Mouse (Mus musculus): ENCODE measurements around the gene Nek7. TPM values are rescaled to one million over a fixed set of nuclear protein-coding genes. Genes with fewer than 3 reads are reported as not detected.
A peak's percentile ranks its signal among the peaks of the same experiment; 100 is the strongest.

The Nek7 gene
- total RNA-seq (2022) = 10 to 100 TPM; 36.9 to 39.8 (median 37.8) TPM

DNA sequence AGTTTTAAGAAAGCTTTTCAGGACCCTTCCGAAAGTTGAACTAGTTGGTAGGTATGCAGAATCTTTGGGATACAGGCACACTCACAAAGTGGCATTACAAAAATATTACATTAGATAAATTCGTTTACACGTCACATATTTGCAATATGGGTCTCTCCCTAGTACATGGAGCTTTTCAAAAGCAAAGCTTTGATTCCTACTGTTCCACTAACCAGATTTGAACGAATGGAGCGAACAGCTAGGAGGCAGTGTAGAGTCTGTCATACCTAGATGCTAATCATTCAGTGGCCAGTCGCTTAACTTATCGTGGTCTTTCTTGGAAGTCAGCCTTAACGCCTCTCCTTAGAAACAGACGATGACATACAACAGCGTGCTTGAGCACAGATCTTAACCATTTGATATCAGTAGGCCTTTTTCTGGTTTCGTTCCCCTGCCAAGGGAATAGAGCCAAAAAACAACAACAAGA is at the start of gene Nek7:
Nek7 (minus strand) TSS at position 146 of the 466 bp plus-strand sequence.
- no peak for DNase-seq (ENCODE audit: low spot score in 2 of 2)

GRCm38 (mm10) chr1:138662342-138662741 is 42.4 kb upstream of the Nek7 start:
- no peak for DNase-seq (ENCODE audit: low spot score in 2 of 2)

- DNase-seq (ENCODE audit: low spot score in 2 of 2) = peak in 1 of 2 experiments; percentile 18
Observed at GRCm38 (mm10) chr1:138654212-138654611, 34.3 kb upstream of the Nek7 start.

DNA sequence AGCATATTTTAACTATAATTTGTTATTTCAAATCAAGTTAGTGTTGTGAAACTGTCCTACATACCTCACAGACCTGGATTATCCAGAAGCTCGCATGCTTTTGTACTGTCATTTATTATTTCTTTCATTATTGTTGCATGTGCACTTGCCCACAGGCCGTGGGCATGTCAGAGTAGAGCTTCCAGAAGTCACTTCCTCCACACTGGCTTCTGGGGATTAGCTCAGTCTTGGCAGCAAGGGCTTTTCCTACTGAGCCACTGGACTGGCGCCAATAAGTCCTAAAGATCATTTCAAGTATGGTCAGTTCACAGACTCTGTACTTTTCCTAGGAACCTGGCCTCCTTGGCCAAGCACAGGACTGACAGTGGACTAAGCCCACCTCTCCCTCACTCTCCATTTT is 25.1 kb upstream of the Nek7 start:
- DNase-seq (ENCODE audit: low spot score in 2 of 2) = no peak

DNA sequence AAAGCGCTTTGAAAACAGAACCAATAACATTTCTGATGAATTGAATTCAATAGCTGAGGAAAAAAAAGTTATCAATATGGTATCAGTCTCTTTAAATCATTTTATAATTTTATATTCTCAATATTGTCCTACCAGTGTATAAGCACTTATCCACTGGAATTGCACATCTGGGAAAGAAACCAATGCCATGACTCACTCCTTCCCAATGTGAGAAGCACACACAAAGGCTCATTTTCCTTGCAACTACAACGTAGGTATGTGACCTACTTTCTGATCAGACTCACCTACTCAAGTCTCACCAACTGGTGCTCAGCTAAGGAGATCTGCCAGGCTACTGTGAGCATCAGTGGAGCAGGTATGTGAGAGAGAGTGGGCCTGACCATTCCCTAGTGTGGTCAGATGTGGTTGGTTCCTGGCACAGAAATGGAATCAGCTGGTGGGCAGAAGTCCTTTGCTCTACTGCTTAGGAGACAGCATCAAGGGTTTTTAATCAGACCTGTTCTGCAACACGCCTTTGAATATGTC is 23.4 kb upstream of the Nek7 start:
- DNase-seq (ENCODE audit: low spot score in 2 of 2) = peak in 1 of 2 experiments; percentile 7

GRCm38 (mm10) chr1:138640934-138641461 is 21.1 kb upstream of the Nek7 start:
- no peak for DNase-seq (ENCODE audit: low spot score in 2 of 2)

DNA sequence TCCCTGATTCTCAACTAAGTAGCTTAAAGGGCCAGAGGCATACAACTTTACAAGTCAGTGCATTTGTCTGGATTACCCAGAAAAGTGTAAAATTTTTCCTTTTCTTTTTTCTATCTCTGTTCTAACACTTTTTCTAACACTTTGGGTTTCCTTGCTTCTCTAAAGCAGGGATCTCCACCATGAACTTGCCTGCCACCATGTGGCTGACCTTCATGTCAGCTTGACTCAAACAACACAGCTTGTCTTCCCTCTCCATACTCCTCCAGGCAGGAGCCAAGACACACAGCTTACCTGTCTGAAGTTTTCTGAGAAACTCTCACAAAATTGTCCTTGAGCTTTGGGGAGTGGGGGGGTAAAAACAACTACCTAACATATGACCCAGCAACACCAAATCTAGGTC is 17.9 kb upstream of the Nek7 start:
- DNase-seq (ENCODE audit: low spot score in 2 of 2) = no peak

GRCm38 (mm10) chr1:138634561-138634960 is 14.6 kb upstream of the Nek7 start:
- DNase-seq (ENCODE audit: low spot score in 2 of 2) = no peak

- no peak for DNase-seq (ENCODE audit: low spot score in 2 of 2)
Observed at GRCm38 (mm10) chr1:138628919-138629318, 9.0 kb upstream of the Nek7 start.

DNA sequence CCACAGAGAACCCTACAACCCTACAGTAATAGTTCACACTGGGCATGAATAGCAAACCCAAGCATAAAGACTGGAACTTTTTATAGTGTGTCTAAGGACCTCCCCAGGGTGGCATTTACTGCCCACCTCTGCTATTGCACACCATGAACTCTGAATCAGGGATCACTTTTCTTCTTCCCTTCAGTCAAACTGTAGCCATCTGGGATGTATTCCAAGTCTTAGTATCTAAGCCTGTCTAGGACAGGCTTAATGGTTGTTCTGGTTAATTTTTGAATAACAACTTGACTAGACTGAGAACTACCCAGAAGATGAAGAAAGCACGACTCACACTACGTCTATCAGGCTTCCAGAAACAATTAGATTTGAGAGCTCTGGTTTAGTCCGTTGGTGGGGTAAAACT is 8.5 kb upstream of the Nek7 start:
- no peak for DNase-seq (ENCODE audit: low spot score in 2 of 2)

- no peak for DNase-seq (ENCODE audit: low spot score in 2 of 2)
Observed at GRCm38 (mm10) chr1:138627804-138628203, 7.9 kb upstream of the Nek7 start.

DNA sequence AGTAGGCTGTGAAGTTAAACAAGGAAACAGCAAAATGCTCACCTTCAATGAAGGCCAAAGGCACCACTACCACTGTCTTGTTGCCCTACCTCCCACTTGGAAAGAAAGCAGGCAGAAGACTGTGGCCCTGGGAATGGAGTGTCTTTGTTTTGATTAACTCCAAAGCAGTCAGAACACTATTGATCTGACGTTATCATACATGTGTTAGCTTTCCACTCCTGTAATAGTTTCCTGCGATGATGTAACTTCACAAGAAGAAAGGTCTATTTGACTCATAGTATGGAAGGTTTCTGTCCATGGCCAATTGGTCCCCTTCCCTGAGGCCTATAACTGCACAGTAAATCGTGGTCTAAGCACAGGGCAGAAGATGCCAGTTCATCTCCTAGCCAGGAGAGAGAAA is 6.3 kb upstream of the Nek7 start:
- DNase-seq (ENCODE audit: low spot score in 2 of 2) = no peak

GRCm38 (mm10) chr1:138623870-138624269 is 3.9 kb upstream of the Nek7 start:
- DNase-seq (ENCODE audit: low spot score in 2 of 2) = no peak

- DNase-seq (ENCODE audit: low spot score in 2 of 2) = no peak
Observed at GRCm38 (mm10) chr1:138622831-138623230, 2.9 kb upstream of the Nek7 start.

- no peak for DNase-seq (ENCODE audit: low spot score in 2 of 2)
Observed at GRCm38 (mm10) chr1:138622431-138622830, 2.5 kb upstream of the Nek7 start.

DNA sequence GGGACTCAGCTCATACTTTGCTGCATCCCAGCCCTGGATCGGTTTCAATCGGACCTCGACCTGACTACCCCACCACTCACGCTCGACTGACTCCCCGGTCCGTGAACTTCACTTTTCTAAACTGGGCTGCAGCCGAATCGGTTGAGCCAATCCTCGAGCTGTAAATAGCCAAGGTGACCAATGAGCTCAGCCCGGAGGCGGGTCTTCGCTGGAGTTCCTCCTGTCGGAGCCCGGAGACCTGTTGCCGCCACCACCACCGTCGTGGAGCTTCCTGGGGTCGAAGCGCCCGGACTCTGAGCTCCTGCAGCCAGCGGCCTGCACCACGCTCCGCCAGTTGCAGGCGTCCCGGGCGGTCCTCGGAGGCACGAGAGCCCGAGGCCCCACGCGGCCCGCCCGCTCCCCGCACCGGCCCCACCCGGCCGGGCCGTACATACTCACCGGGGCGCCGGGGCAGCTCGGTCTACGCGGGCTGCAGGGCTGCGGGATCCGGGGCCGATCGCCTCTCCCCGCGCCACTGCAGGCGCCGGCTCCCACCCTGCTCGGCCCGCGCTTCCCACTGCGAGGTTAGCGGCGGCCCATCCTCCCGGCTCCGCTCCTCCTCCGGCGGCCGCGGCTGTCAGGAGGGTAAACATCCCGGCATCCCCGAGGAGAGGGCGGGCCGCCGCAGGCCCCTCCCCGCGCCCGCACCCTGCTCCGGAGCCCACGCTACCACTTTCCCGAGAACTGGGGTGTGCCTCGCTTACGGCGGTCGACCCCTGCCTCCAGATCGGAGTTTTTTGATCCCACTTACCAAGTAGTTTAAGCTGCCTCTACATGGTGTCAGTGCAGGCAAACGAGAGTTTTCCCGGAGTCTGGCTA is 598 bp downstream of the Nek7 start:
- DNase-seq (ENCODE audit: low spot score in 2 of 2) = peak; percentile 93 to 97

GRCm38 (mm10) chr1:138618012-138618354 is 2.0 kb downstream of the Nek7 start:
- DNase-seq (ENCODE audit: low spot score in 2 of 2) = peak; percentile 45 to 69

DNA sequence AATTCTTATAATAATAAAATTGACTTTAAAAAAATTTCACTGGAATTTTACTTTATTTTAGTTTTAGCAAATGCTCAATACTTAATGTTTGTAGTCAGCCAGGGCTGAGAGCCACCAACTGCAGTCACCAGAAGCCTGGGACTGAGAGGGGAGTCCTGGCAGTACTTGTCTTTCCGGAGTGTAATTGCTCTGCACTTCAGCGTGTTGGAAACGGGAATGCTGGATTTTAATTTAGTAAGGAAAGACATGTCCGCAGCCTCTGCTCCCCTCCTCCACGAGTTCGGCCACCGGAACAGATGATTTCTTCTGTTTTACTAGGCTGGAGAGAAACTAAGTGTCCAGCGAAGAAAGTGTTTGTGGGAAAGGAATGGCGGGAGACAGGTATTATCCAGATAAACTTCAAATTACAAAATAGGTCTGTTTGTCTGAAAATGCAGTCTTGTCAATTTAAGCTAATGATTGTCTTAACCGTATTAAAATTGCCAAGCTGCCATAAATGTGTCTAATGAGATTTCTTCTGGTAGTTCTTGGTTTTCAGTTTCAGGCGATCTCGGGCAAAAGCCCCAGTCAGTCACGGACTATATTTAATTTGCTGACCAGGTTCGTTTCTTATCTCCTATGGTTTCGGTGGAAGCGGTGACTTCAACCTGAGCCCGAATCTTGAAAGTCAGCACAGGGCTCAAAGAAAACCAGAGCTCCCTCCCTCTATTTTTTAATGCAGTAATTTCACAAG is 2.5 kb downstream of the Nek7 start:
- no peak for DNase-seq (ENCODE audit: low spot score in 2 of 2)

GRCm38 (mm10) chr1:138615388-138615787 is 4.6 kb downstream of the Nek7 start:
- DNase-seq (ENCODE audit: low spot score in 2 of 2) = no peak

DNA sequence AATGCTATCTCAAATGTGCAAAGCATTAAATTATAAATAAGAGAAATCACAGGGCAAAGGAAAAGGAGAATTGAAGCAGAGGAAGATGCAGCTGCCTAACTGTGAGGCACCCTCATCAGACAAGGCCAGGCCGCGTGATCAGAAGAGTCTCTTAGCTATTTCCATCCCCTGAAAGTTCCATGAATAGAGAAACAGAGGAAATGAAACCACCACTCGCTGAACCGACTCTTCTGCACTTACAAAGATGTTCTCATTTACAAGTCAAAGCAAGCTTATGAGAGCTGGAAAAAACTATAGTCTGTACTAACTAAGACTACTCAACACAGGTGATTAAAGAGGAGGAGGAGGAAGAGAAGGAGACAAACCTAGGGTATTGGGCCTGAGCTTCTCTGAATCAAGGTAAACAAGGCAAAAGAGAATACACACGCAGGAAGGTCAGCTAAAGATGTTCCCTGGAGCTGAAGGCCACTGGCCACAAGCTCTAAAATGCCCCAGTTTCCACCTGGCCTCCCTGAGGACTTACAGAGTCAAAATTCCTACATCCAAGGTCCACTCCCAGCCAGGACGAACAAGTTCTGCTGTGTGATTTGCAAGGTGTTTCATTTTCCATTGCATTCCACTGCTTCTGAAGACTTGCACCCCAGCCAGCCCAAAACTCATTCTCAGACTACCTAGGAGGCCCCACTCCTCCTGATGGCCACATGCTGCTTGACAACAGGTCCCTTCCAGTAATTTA is 5.2 kb downstream of the Nek7 start:
- DNase-seq (ENCODE audit: low spot score in 2 of 2) = no peak

DNA sequence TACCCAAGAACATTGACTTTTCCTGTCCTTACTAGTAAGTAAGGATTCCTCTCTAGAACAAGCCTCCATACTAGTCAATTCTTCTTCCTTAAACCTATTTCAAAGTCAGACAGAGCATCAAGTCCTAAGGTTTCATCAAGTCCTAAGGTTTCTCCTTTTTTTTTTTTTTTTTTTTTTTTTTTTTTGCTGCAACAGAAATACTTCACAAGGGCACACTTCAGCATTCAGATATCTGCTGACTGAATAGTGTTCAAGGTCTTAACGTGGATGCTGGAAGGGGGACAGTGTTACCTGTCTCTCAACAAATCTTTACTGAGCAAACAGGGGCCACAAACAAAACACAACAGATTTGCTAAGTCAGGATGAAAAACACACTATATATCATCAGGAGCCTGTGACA is 7.8 kb downstream of the Nek7 start:
- DNase-seq (ENCODE audit: low spot score in 2 of 2) = no peak
